Mouse (Mus musculus): Measurements from ENCODE around the gene Olfr1297. TPM values are rescaled to one million over a fixed set of nuclear protein-coding genes. Genes with fewer than 3 reads are reported as not detected.

Olfr1297 gene
- not detected in 2 replicates for polyA plus RNA-seq (2014; fragmentation: Nextera tagmentation; extraction: Ambion mirVana)

- no peak for DNase-seq (ENCODE audit: low spot score)
Measured at GRCm38 (mm10) chr2:111626397-111626796, at the start of gene Olfr1297. TSS of gene Olfr1297 (minus strand) at chr2:111626497.

GRCm38 (mm10) chr2:111661119-111661518, 34.8 kb upstream of the Olfr1297 start, which contains the start of gene Olfr1299:
TSS of gene Olfr1299 (plus strand) at chr2:111661419.
- ATAC-seq (replicated peaks; ENCODE audit: low FRiP score, low TSS enrichment, low read depth) (no peak), DNase-seq (ENCODE audit: low spot score) (no peak)
- Histone ChIP-seq H3K4me3 (ENCODE audit: low read depth, low read length) (no peak within 1 kb of the TSS), H3K9me3 (ENCODE audit: control insufficient read depth, low read length) (no peaks in the 10 kb centered on the region), H3K9ac (ENCODE audit: low read length) (no peak within 1 kb of the TSS), H3K27ac (ENCODE audit: low read depth) (no peak within 1 kb of the TSS), H3K36me3 (ENCODE audit: control insufficient read depth, insufficient read depth, low read length) (no peaks in the 10 kb centered on the region), H3K27me3 (replicated peaks; ENCODE audit: control insufficient read depth, insufficient read depth, low read length) (no peaks in the 10 kb centered on the region), H3K4me2 (ENCODE audit: low read length) (no peak within 1 kb of the TSS), H3K4me1 (replicated peaks; ENCODE audit: control insufficient read depth, insufficient read depth, low read length) (no peaks in the 10 kb centered on the region)
- WGBS: 82% methylated on average over 4 of the region's 4 CpGs

More at GRCm38 (mm10) chr2:111626397-111626796, at the start of gene Olfr1297:
- Histone ChIP-seq H3K9me3 (ENCODE audit: control insufficient read depth, low read length) (no peaks in the 10 kb centered on the region), H3K9ac (ENCODE audit: low read length) (no peak within 1 kb of the TSS), H3K4me1 (replicated peaks; ENCODE audit: control insufficient read depth, insufficient read depth, low read length) (no peaks in the 10 kb centered on the region), H3K36me3 (ENCODE audit: control insufficient read depth, insufficient read depth, low read length) (no peaks in the 10 kb centered on the region), H3K4me2 (ENCODE audit: low read length) (no peak within 1 kb of the TSS), H3K27ac (ENCODE audit: low read depth) (no peak within 1 kb of the TSS), H3K27me3 (replicated peaks; ENCODE audit: control insufficient read depth, insufficient read depth, low read length) (no peaks in the 10 kb centered on the region), H3K4me3 (ENCODE audit: low read depth, low read length) (no peak within 1 kb of the TSS)
- ATAC-seq (replicated peaks; ENCODE audit: low FRiP score, low TSS enrichment, low read depth): no peak
- 66% methylated on average over 1 of the region's 1 CpGs for WGBS

- H3K9me3 ChIP-seq (ENCODE audit: control insufficient read depth, low read length): no peaks in the 10 kb centered on the region
- H3K9ac ChIP-seq (ENCODE audit: low read length): no peak within 1 kb of the TSS
- no peaks in the 10 kb centered on the region for H3K4me1 ChIP-seq (replicated peaks; ENCODE audit: control insufficient read depth, insufficient read depth, low read length)
- no peak for ATAC-seq (replicated peaks; ENCODE audit: low FRiP score, low TSS enrichment, low read depth)
- no peak within 1 kb of the TSS for H3K27ac ChIP-seq (ENCODE audit: low read depth)
- no peak within 1 kb of the TSS for H3K4me3 ChIP-seq (ENCODE audit: low read depth, low read length)
- H3K4me2 ChIP-seq (ENCODE audit: low read length): no peak within 1 kb of the TSS
- no peak for DNase-seq (ENCODE audit: low spot score)
- H3K27me3 ChIP-seq (replicated peaks; ENCODE audit: control insufficient read depth, insufficient read depth, low read length): no peaks in the 10 kb centered on the region
- H3K36me3 ChIP-seq (ENCODE audit: control insufficient read depth, insufficient read depth, low read length): no peaks in the 10 kb centered on the region
- 87% methylated on average over 1 of the region's 1 CpGs for WGBS
Measured at GRCm38 (mm10) chr2:111649101-111649500, 22.8 kb upstream of the Olfr1297 start, which contains the start of gene Olfr1298. TSS of gene Olfr1298 (minus strand) at chr2:111649201.

GRCm38 (mm10) chr2:111569581-111569980, 56.7 kb downstream of the Olfr1297 start, which contains the start of gene Olfr1295:
TSS of gene Olfr1295 (minus strand) at chr2:111569681.
- ATAC-seq (replicated peaks; ENCODE audit: low FRiP score, low TSS enrichment, low read depth): no peak

More at GRCm38 (mm10) chr2:111569581-111569980, 56.7 kb downstream of the Olfr1297 start, which contains the start of gene Olfr1295:
- Histone ChIP-seq H3K9me3 (ENCODE audit: control insufficient read depth, low read length) (no peaks in the 10 kb centered on the region), H3K4me3 (ENCODE audit: low read depth, low read length) (no peak within 1 kb of the TSS), H3K4me1 (replicated peaks; ENCODE audit: control insufficient read depth, insufficient read depth, low read length) (no peaks in the 10 kb centered on the region), H3K36me3 (ENCODE audit: control insufficient read depth, insufficient read depth, low read length) (no peaks in the 10 kb centered on the region), H3K9ac (ENCODE audit: low read length) (no peak within 1 kb of the TSS), H3K27ac (ENCODE audit: low read depth) (no peak within 1 kb of the TSS), H3K4me2 (ENCODE audit: low read length) (no peak within 1 kb of the TSS), H3K27me3 (replicated peaks; ENCODE audit: control insufficient read depth, insufficient read depth, low read length) (no peaks in the 10 kb centered on the region)
- no peak for DNase-seq (ENCODE audit: low spot score)

Other genes with a start within 250 kb of the Olfr1297 start
- not detected in 2 replicates for gene Olfr1286, start 203.4 kb downstream of the Olfr1297 start, polyA plus RNA-seq (2014; fragmentation: Nextera tagmentation; extraction: Ambion mirVana)
- not detected in 2 replicates for gene Olfr1287, start 177.4 kb downstream of the Olfr1297 start, polyA plus RNA-seq (2014; fragmentation: Nextera tagmentation; extraction: Ambion mirVana)
- gene Olfr1288, start 152.4 kb downstream of the Olfr1297 start, polyA plus RNA-seq (2014; fragmentation: Nextera tagmentation; extraction: Ambion mirVana): not detected in 2 replicates
- not detected in 2 replicates for gene Olfr1289, start 145.7 kb downstream of the Olfr1297 start, polyA plus RNA-seq (2014; fragmentation: Nextera tagmentation; extraction: Ambion mirVana)
- gene Olfr1290, start 132.7 kb downstream of the Olfr1297 start, polyA plus RNA-seq (2014; fragmentation: Nextera tagmentation; extraction: Ambion mirVana): not detected in 2 replicates
- gene Olfr1291-ps1, start 129.3 kb downstream of the Olfr1297 start, polyA plus RNA-seq (2014; fragmentation: Nextera tagmentation; extraction: Ambion mirVana): not detected in 2 replicates
- not detected in 2 replicates for gene Olfr1293-ps, start 101.3 kb downstream of the Olfr1297 start, polyA plus RNA-seq (2014; fragmentation: Nextera tagmentation; extraction: Ambion mirVana)
- gene Olfr1294, start 86.2 kb downstream of the Olfr1297 start, polyA plus RNA-seq (2014; fragmentation: Nextera tagmentation; extraction: Ambion mirVana): not detected in 2 replicates
- not detected in 2 replicates for gene Olfr1295, start 56.8 kb downstream of the Olfr1297 start, polyA plus RNA-seq (2014; fragmentation: Nextera tagmentation; extraction: Ambion mirVana)
- gene Olfr1298, start 22.7 kb upstream of the Olfr1297 start, polyA plus RNA-seq (2014; fragmentation: Nextera tagmentation; extraction: Ambion mirVana): not detected in 2 replicates
- not detected in 2 replicates for gene Olfr1299, start 34.9 kb upstream of the Olfr1297 start, polyA plus RNA-seq (2014; fragmentation: Nextera tagmentation; extraction: Ambion mirVana)
- not detected in 2 replicates for gene Olfr1301, start 124.5 kb upstream of the Olfr1297 start, polyA plus RNA-seq (2014; fragmentation: Nextera tagmentation; extraction: Ambion mirVana)
- gene Olfr1302, start 150.9 kb upstream of the Olfr1297 start, polyA plus RNA-seq (2014; fragmentation: Nextera tagmentation; extraction: Ambion mirVana): not detected in 2 replicates
- gene Olfr1303, start 193.8 kb upstream of the Olfr1297 start, polyA plus RNA-seq (2014; fragmentation: Nextera tagmentation; extraction: Ambion mirVana): not detected in 2 replicates